ENCODE assay signal across 20 mouse cellular contexts in genomic region chr10:42939691-42940090, GRCm38 (mm10).
DNase-seq lines count a peak whose midpoint lies in the region; ATAC-seq and TF ChIP-seq lines count a peak whose summit lies in the region.
"Had no signal": no experiment of that assay in that cellular context is flagged by ENCODE, and none has a peak within 500 bp of the region (broad histone marks: within the 10 kb centered on the region; RNA-seq: fewer than 3 reads in every experiment).

No protein-coding gene starts in this region.

- TF ChIP-seq CTCF in CH12.LX (conservative IDR thresholded peaks at IDR 0.05 in 1 of 2, IDR thresholded peaks at IDR 0.05 in 1 of 2; ENCODE audit: low read depth in 2 of 2, low read length in 2 of 2): no peak

- no peaks in the 10 kb centered on the region for H3K79me2 ChIP-seq in CH12.LX (replicated peaks; ENCODE audit: control insufficient read depth, extremely low read depth, insufficient read depth, poor library complexity, severe bottlenecking)

- no peak for TF ChIP-seq RAD21 in CH12.LX (IDR thresholded peaks at IDR 0.05; ENCODE audit: low read depth, low read length)

- ATAC-seq in heart, embryonic 11.5 days (replicated peaks; ENCODE audit: insufficient number of reproducible peaks, low FRiP score, low TSS enrichment): no peak
- no peak for ATAC-seq in embryonic facial prominence, embryonic 15.5 days (ENCODE audit: insufficient number of reproducible peaks, low FRiP score, low TSS enrichment, low read depth)
- no peak for ATAC-seq in limb, embryonic 15.5 days (ENCODE audit: insufficient number of reproducible peaks, low FRiP score, low TSS enrichment, low read depth)
- no peak for ATAC-seq in neural tube, embryonic 15.5 days (ENCODE audit: low FRiP score)
- ATAC-seq: forebrain, postnatal 0 days; hindbrain, postnatal 0 days had no signal

- no peak overlapping the region for H3K9ac ChIP-seq in heart, embryonic 11.5 days (ENCODE audit: low read depth, low read length)
- H3K9ac ChIP-seq in CH12.LX (ENCODE audit: insufficient read depth, low read depth): no peak overlapping the region
- no peak overlapping the region for H3K9ac ChIP-seq in embryonic facial prominence, embryonic 15.5 days
- no peak overlapping the region for H3K9ac ChIP-seq in limb, embryonic 15.5 days
- no peak overlapping the region for H3K9ac ChIP-seq in neural tube, embryonic 15.5 days (replicated peaks)
- H3K9ac ChIP-seq: forebrain, postnatal 0 days; kidney, embryonic 15.5 days; neural tube, embryonic 12.5 days had no signal

- DNase-seq in heart, postnatal 4 days: peak; percentile 27
- DNase-seq in CH12.LX (ENCODE audit: extremely low read depth): peak; percentile 30
- DNase-seq in left cerebral cortex, adult 11 months (ENCODE audit: low spot score): no peak
- DNase-seq: cerebellum, adult 11-12 months; cerebellum, postnatal 25 days; forebrain, postnatal 0 days; heart, adult 2 months; layer of hippocampus, adult 9-11 months; lung, adult 2 months; lung, postnatal 4 days had no signal

- H3K4me3 ChIP-seq in heart, embryonic 11.5 days (ENCODE audit: low read depth, low read length): no peak overlapping the region
- no peak overlapping the region for H3K4me3 ChIP-seq in CH12.LX (replicated peaks in 1 of 3; ENCODE audit: low read depth in 2 of 3, low read length in 2 of 3, poor library complexity in 1 of 3)
- H3K4me3 ChIP-seq in embryonic facial prominence, embryonic 15.5 days (replicated peaks): no peak overlapping the region
- no peak overlapping the region for H3K4me3 ChIP-seq in limb, embryonic 15.5 days
- H3K4me3 ChIP-seq in neural tube, embryonic 15.5 days (replicated peaks): no peak overlapping the region
- H3K4me3 ChIP-seq: erythroblast, embryonic 14.5 days; heart, adult 2 months; kidney, embryonic 15.5 days; midbrain, embryonic 10.5 days; neural tube, embryonic 12.5 days had no signal

- no peaks in the 10 kb centered on the region for H3K36me3 ChIP-seq in heart, embryonic 11.5 days (ENCODE audit: control insufficient read depth, insufficient read depth, low read length)
- H3K36me3 ChIP-seq in CH12.LX (replicated peaks in 1 of 2; ENCODE audit: control insufficient read depth in 1 of 2, insufficient read depth in 1 of 2, low read length in 1 of 2): no peaks in the 10 kb centered on the region
- H3K36me3 ChIP-seq in embryonic facial prominence, embryonic 15.5 days: no peaks in the 10 kb centered on the region
- no peaks in the 10 kb centered on the region for H3K36me3 ChIP-seq in limb, embryonic 15.5 days
- no peaks in the 10 kb centered on the region for H3K36me3 ChIP-seq in neural tube, embryonic 15.5 days
- H3K36me3 ChIP-seq: kidney, embryonic 15.5 days; midbrain, embryonic 10.5 days; neural tube, embryonic 12.5 days had no signal

- H3K4me2 ChIP-seq in heart, embryonic 11.5 days: no peak overlapping the region
- H3K4me2 ChIP-seq in CH12.LX (ENCODE audit: insufficient read depth, low read depth, poor library complexity, severe bottlenecking): peak overlapping the region; percentile 24; the same call in 1 of the 2 replicates
- H3K4me2 ChIP-seq in embryonic facial prominence, embryonic 15.5 days (replicated peaks): no peak overlapping the region
- no peak overlapping the region for H3K4me2 ChIP-seq in limb, embryonic 15.5 days
- no peak overlapping the region for H3K4me2 ChIP-seq in neural tube, embryonic 15.5 days
- H3K4me2 ChIP-seq: kidney, embryonic 15.5 days; liver, embryonic 11.5 days; neural tube, embryonic 12.5 days had no signal

- in situ Hi-C loops in CH12.LX (cut with MboI; ENCODE audit: low pct_ligation_motif_present, low pct_unique_long_range_greater_than_20kb, low sequenced_read_pairs): loop anchor here (5.0 to 25.0 kb wide), 2 partner anchors 77 to 227 kb away; partner anchors contain the start of gene Scml4

- no peak for TF ChIP-seq EP300 in CH12.LX (IDR thresholded peaks at IDR 0.05; ENCODE audit: low read length)

- dilution Hi-C loops in CH12.LX (cut with MboI; ENCODE audit: extremely low pct_ligation_motif_present, extremely low pct_unique_long_range_greater_than_20kb, low sequenced_read_pairs): no loop called here

- no peak for TF ChIP-seq POLR2A in CH12.LX (IDR thresholded peaks at IDR 0.05; ENCODE audit: low read depth, low read length)

- no peaks in the 10 kb centered on the region for H3K9me3 ChIP-seq in heart, embryonic 11.5 days (replicated peaks; ENCODE audit: control insufficient read depth, low read length)
- no peaks in the 10 kb centered on the region for H3K9me3 ChIP-seq in CH12.LX (replicated peaks; ENCODE audit: low read length)
- H3K9me3 ChIP-seq in embryonic facial prominence, embryonic 15.5 days (replicated peaks): no peaks in the 10 kb centered on the region
- H3K9me3 ChIP-seq in limb, embryonic 15.5 days: no peaks in the 10 kb centered on the region
- H3K9me3 ChIP-seq in neural tube, embryonic 15.5 days (replicated peaks): no peaks in the 10 kb centered on the region
- H3K9me3 ChIP-seq: kidney, embryonic 15.5 days; midbrain, embryonic 10.5 days; neural tube, embryonic 12.5 days had no signal

- 68% methylated on average over 7 of the region's 7 CpGs for WGBS in heart, embryonic 11.5 days (ENCODE audit: insufficient replicate concordance)
- 34% methylated on average over 7 of the region's 7 CpGs for WGBS in embryonic facial prominence, embryonic 15.5 days
- 40% methylated on average over 7 of the region's 7 CpGs for WGBS in limb, embryonic 15.5 days
- 74% methylated on average over 7 of the region's 7 CpGs for WGBS in neural tube, embryonic 15.5 days

- H3K27ac ChIP-seq in heart, embryonic 11.5 days (ENCODE audit: low read depth, low read length): no peak overlapping the region
- no peak overlapping the region for H3K27ac ChIP-seq in CH12.LX (ENCODE audit: insufficient read depth, low read depth)
- H3K27ac ChIP-seq in embryonic facial prominence, embryonic 15.5 days (replicated peaks): peak overlapping the region; percentile 48; the same call in 1 of the 2 replicates
- H3K27ac ChIP-seq in limb, embryonic 15.5 days: peak overlapping the region; percentile 38; the same call in 1 of the 2 replicates
- no peak overlapping the region for H3K27ac ChIP-seq in neural tube, embryonic 15.5 days (replicated peaks)
- H3K27ac ChIP-seq: heart, adult 2 months; hindbrain, postnatal 0 days; kidney, embryonic 15.5 days; neural tube, embryonic 12.5 days had no signal

- H3K4me1 ChIP-seq in heart, embryonic 11.5 days (ENCODE audit: control insufficient read depth, insufficient read depth, low read length): peaks cover 13% of the 10 kb centered on the region
- H3K4me1 ChIP-seq in CH12.LX (ENCODE audit: control insufficient read depth in 1 of 2, insufficient read depth in 2 of 2): peaks cover 0 to 13% of the 10 kb centered on the region in 2 experiments; a peak in 3 of 4 replicates
- peaks cover 9% of the 10 kb centered on the region for H3K4me1 ChIP-seq in embryonic facial prominence, embryonic 15.5 days
- peaks cover 22% of the 10 kb centered on the region for H3K4me1 ChIP-seq in limb, embryonic 15.5 days
- peaks cover 9% of the 10 kb centered on the region for H3K4me1 ChIP-seq in neural tube, embryonic 15.5 days

- no peaks in the 10 kb centered on the region for H3K27me3 ChIP-seq in heart, embryonic 11.5 days (ENCODE audit: control insufficient read depth, insufficient read depth, low read length)
- no peaks in the 10 kb centered on the region for H3K27me3 ChIP-seq in CH12.LX (replicated peaks)
- H3K27me3 ChIP-seq in embryonic facial prominence, embryonic 15.5 days: peaks cover 3% of the 10 kb centered on the region; the same call in 1 of the 2 replicates
- H3K27me3 ChIP-seq in limb, embryonic 15.5 days: no peaks in the 10 kb centered on the region
- H3K27me3 ChIP-seq in neural tube, embryonic 15.5 days (replicated peaks): no peaks in the 10 kb centered on the region
- H3K27me3 ChIP-seq: neural tube, embryonic 12.5 days had no signal

TF ChIP-seq in CH12.LX, 34 proteins besides CTCF, POLR2A, EP300 and RAD21:
- no peak for TF ChIP-seq MAZ (IDR thresholded peaks at IDR 0.05; ENCODE audit: low read depth, low read length)
- no peak for TF ChIP-seq CHD1 (IDR thresholded peaks at IDR 0.05; ENCODE audit: low read depth, low read length)
- no peak for TF ChIP-seq KAT2A (IDR thresholded peaks at IDR 0.05; ENCODE audit: insufficient replicate concordance, low read length)
- no peak for TF ChIP-seq BHLHE40 (IDR thresholded peaks at IDR 0.05; ENCODE audit: low read depth, low read length)
- no peak for TF ChIP-seq ZMIZ1 (IDR thresholded peaks at IDR 0.05; ENCODE audit: low read depth, low read length)
- no peak for TF ChIP-seq IRF4 (IDR thresholded peaks at IDR 0.05; ENCODE audit: low read depth, low read length)
- TF ChIP-seq TBP (conservative IDR thresholded peaks at IDR 0.05; ENCODE audit: low read depth, low read length): no peak
- TF ChIP-seq ZNF384 (IDR thresholded peaks at IDR 0.05; ENCODE audit: low read depth, low read length): no peak
- TF ChIP-seq NRF1 (IDR thresholded peaks at IDR 0.05; ENCODE audit: low read depth, low read length): no peak
- TF ChIP-seq JUN (IDR thresholded peaks at IDR 0.05; ENCODE audit: insufficient read depth, low read depth, low read length): no peak
- no peak for TF ChIP-seq MAFK (IDR thresholded peaks at IDR 0.05; ENCODE audit: insufficient replicate concordance, low read length)
- no peak for TF ChIP-seq ELF1 (IDR thresholded peaks at IDR 0.05; ENCODE audit: low read depth, low read length)
- no peak for TF ChIP-seq UBTF (IDR thresholded peaks at IDR 0.05; ENCODE audit: low read depth, low read length)
- TF ChIP-seq GABPA (IDR thresholded peaks at IDR 0.05; ENCODE audit: insufficient replicate concordance, low read depth, low read length): no peak
- no peak for TF ChIP-seq NELFE (IDR thresholded peaks at IDR 0.05; ENCODE audit: low read depth, low read length)
- TF ChIP-seq ZC3H11A (IDR thresholded peaks at IDR 0.05; ENCODE audit: low read depth, low read length): no peak

Comparison
In these comparisons a context has a peak if more than half of its experiments do, and no peak if none do; other contexts are left out.
1. H3K27ac ChIP-seq: peak in embryonic facial prominence, embryonic 15.5 days (single experiment) and limb, embryonic 15.5 days (single experiment); none in heart, embryonic 11.5 days (single experiment), CH12.LX (single experiment) and neural tube, embryonic 15.5 days (single experiment).